Mouse (Mus musculus) liver, embryonic 14.5 days (tissue): ENCODE measurements around the gene Tfpi2.

Experiments
- CTCF ChIP-seq: IDR thresholded peaks from 2 replicates; pipeline ENCODE4 v1.5.1; 2016; ENCODE audit warnings: antibody characterized with exemption, low read depth, control low read depth
- EP300 ChIP-seq: IDR thresholded peaks from 2 replicates; pipeline ENCODE4 v1.6.1; 2016; ENCODE audit warnings: antibody characterized with exemption, low read depth

DNA sequence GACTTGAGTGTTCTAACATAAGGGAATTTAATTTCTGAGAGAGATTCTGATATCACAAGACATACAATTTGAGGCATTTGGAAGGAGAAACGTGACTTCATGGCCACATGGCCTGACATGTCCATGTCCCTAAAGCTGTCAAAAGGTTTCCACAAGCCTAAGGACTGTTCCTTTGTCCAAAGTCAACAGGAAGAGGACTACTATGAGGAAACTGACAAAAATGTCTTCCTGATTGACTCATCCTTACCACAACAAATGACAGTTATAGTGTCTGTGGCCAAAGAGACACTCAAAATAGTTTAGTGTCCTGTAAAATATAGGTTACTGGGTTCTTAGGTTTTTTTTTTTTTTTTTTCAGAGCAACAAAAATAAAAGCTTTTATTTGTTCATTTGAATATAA, 15.0 kb downstream of the Tfpi2 start:
- TF ChIP-seq EP300 (no peak), CTCF (no peak)
